ENCODE assay signal across 11 mouse cellular contexts in genomic region chr5:143359263-143359662, GRCm38 (mm10). TPM values are rescaled to one million over a fixed set of nuclear protein-coding genes. Genes with fewer than 3 reads are reported as not detected.
"Had no signal": no experiment of that assay in that cellular context is flagged by ENCODE, and none has a peak within 500 bp of the region (broad histone marks: within the 10 kb centered on the region; RNA-seq: fewer than 3 reads in every experiment).

No protein-coding gene starts in this region.

- H3K9ac ChIP-seq: liver, embryonic 15.5 days; midbrain, embryonic 15.5 days had no signal

- H3K9me3 ChIP-seq: limb, embryonic 10.5 days; liver, embryonic 15.5 days; midbrain, embryonic 15.5 days had no signal

- ATAC-seq: midbrain, embryonic 15.5 days had no signal

- H3K36me3 ChIP-seq: limb, embryonic 10.5 days; liver, embryonic 15.5 days; midbrain, embryonic 15.5 days had no signal

- H3K4me1 ChIP-seq: liver, embryonic 15.5 days had no signal

- H3K27ac ChIP-seq: limb, embryonic 10.5 days; liver, embryonic 15.5 days; midbrain, embryonic 15.5 days had no signal

- DNase-seq: layer of hippocampus, adult 9-11 months; lung, adult 2 months; lung, postnatal 10 days; lung, postnatal 4 days; right cerebral cortex, adult 18-20 months; right cerebral cortex, postnatal 25 days; thymus, adult 18-20 months had no signal

- H3K4me3 ChIP-seq: limb, embryonic 10.5 days; liver, embryonic 15.5 days; megakaryocyte, embryonic 14.5 days; midbrain, embryonic 15.5 days had no signal

RNA-seq across cellular contexts. Expression of gene Grid2ip, which starts 2.1 kb away (rescaled TPM):
- polyA plus RNA-seq: liver, embryonic 15.5 days had no signal
